Mouse (Mus musculus) kidney, adult 2 months (tissue): ENCODE measurements around the gene Rbm15.

Experiments used
- CTCF ChIP-seq: fragments of 200-500 bp; conservative IDR thresholded peaks from 2 replicates; pipeline ENCODE4 v1.5.1; 2011; ENCODE audit warnings: low read depth, mild to moderate bottlenecking, control low read depth, low read length, moderate library complexity, mixed read lengths; ENCODE audit not compliant: insufficient read depth, insufficient read length
- POLR2A ChIP-seq: fragments of 200-500 bp; IDR thresholded peaks from one replicate; pipeline ENCODE4 v1.6.1; 2011; ENCODE audit warnings: low read depth, low read length, control low read depth

GRCm38 (mm10) chr3:107290764-107291381, 42.6 kb downstream of the Rbm15 start, which contains the start of gene Slc16a4:
- no peak for TF ChIP-seq CTCF
- no peak for TF ChIP-seq POLR2A
